Mouse (Mus musculus): Measurements from ENCODE around the gene Ptpn3.

The Ptpn3 gene

GRCm38 (mm10) chr4:57168277-57168676 lies 133.4 kb downstream of the Ptpn3 start:
- no peak for DNase-seq (ENCODE audit: low read depth, low spot score)

- no peak for DNase-seq (ENCODE audit: low read depth, low spot score)
Measured at GRCm38 (mm10) chr4:57166922-57167870, 134.4 kb downstream of the Ptpn3 start.

DNA sequence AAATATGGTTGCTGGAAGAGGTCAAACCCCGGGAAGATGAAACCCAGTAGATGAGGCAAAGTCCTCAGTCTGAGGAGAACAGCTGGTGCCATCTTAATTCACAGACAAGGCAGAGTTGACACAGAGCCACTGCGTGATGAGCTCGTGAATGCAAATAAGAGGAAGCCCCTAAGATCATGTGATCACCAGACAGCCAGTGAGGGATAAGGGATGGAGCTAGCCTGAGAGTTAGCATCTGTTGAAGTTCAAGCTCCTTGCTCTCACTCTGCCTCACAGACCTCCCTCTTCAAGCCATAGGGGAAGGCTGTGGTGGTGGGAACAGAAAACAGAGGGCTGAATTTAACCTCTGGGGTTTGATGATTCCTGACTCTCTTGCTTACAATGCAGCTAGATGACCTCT lies 136.0 kb downstream of the Ptpn3 start:
- DNase-seq (ENCODE audit: low read depth, low spot score), result no peak

DNA sequence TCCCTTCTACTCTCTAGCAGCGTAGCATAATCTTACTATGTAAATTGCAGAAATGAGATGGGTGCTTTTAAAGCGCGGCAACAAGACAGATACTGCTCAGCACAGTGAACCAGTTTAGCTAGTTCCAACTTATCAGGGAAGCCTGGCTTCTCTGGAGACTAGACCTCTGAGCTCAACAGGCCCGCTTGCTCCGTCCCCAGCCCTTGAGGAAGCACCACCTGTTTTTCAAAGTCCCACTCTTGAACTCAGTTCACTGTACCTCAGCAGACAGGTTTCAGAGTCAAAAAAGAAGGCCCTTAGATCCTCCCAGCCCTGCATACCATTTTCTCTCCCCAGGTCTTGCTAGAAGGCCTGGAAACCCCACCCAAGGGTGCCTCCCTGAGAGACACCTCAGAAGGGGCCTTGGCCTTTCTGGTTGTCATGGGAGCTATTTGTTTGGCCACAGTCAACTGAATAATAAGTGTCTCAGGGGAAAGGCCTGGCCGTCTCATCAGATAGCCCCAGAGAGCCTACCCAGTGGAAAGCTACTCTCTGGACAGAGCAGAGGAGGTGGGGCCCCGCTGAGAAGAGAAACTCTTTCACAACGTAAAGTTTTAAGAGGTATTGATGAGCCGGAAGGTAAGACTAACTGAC lies 136.9 kb downstream of the Ptpn3 start:
- DNase-seq (ENCODE audit: low read depth, low spot score), result no peak

DNA sequence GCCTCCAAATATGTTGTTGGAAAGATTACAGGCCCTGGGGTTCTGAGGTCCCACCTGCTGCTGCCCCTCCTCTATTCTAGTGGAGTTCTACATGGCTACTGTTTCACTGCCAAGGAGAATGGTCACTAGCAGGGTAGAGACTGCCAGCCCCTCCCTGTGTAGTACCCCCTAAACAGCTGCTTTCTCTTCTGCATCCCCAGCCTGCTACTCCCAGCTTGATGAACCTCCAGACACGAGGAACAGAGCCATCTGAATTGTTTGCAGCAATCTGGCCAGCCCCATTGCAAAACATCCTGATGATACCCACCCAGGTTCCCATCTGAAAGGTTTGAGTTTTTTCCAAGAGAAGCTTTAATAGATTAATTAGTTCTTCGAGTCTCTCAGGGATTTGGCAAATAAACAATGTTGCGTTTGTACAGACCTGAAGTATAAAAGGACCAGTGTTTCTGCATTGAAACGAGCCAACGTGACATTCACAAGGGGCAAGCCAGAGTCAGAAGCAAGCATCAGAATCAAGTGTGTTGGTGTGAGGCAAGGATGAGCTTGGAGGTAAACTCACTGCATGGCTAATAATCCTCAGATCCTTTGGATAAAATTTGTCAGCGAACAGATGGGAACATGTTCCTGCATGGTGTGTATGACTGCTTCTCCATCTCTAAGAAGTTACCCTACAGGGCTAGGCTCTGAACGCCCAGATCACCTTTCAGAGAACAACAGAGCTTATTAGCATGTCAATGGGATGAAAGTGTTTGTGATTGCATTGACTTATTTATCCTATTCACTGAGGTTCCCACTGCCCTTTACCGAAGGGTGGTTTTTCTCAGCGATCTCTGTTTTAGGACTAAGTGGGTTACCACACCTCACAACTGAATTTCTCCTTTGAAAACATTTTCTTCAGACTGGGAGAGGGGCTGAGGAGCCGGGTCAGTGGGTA lies 138.6 kb downstream of the Ptpn3 start:
- no peak for DNase-seq (ENCODE audit: low read depth, low spot score)

DNA sequence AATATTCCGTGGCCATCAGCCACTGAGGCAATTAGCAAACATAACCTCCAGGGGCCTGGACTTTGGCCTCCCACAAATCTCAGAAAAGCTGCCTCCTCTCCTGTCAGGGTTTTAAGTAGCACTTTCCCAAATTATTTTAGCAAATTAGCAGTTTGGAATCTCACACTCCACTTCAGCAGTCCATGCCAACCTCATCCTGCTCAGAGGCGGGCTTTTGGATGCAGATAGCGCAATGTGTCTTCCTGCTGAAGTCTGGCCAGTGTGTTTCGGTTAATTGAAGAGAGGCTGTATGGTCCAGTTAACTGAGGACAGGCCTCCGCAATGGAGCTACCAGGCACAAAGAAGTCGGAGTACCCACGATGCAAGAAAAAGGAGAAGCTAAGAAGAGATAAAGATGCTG lies 141.1 kb downstream of the Ptpn3 start:
- DNase-seq (ENCODE audit: low read depth, low spot score), result no peak

GRCm38 (mm10) chr4:57156549-57157169 lies 145.0 kb downstream of the Ptpn3 start:
- DNase-seq (ENCODE audit: low read depth, low spot score), result no peak

- no peak for DNase-seq (ENCODE audit: low read depth, low spot score)
Measured at GRCm38 (mm10) chr4:57153838-57154237, 147.8 kb downstream of the Ptpn3 start.

- no peak for DNase-seq (ENCODE audit: low read depth, low spot score)
Measured at GRCm38 (mm10) chr4:57153068-57153835, 148.4 kb downstream of the Ptpn3 start.

DNA sequence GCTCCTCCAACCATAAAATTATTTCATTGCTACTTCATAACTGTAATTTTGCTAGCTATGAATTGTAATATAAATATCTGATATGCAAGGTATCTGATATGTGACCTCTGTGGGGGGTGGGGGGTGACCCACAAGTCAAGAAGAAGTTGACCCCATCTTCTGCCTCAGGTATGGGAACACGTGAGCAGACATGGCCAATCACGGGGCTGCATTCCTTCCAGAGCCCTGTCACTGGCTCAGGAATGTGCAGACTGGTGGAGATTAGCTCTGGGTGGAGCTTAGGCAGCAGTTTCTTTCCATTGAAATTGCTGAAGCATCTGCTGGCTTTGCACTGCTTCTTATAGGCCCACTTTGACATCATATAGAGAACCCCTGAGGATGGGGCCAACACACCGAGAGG lies 153.5 kb downstream of the Ptpn3 start:
- no peak for DNase-seq (ENCODE audit: low read depth, low spot score)

DNA sequence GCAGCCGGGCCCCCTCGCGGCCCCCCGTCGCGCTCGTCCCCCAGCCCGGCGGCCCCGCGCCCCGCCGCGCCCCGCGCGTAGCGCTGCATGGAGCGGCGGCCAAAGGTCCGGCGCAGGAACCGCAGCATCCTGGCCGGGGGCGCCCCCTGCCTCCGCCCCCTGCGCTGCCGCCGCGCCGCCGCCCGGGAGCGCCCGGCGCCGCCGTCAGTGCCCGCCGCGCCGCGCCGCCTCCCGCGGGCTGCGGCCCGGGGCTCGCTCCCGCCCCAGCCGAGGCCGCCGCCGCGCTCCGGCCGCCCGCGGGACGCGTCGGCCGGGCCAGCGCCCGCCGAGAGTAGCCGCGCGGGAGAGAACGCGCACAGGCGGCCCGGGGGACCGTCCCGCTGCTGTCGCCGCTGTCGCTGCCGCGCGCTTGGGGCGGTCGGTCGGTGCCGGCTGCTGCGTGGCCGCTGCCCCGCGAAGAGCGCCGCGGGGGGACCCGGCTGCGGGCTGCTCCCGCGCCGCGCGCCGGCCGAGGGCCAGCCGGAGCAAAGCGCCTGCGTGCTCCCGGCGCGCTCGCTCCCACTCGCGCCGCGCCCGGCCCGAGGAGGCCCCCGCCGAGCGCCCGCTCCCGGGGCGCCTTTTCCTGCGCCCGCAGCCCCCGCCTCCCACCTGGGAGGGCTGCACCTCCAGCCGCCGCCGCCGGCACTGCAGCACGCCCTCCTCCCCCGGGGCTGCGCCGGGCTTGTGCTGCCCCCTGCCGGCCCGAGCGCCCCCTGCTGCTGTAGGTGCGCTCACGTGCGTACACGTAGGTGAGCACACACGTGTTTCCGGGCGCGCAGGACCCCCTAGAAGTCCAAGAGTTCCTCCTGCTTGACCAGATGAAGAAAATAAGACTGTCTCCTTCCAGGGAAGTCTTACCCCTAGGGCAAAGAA lies 158.4 kb downstream of the Ptpn3 start, which contains the start of gene Epb41l4b:
Gene Epb41l4b, minus strand, starts transcription at position 412 of the 912 bp plus-strand sequence.
- peak; percentile 34 for DNase-seq (ENCODE audit: low read depth, low spot score)

- DNase-seq (ENCODE audit: low read depth, low spot score), result no peak
Measured at GRCm38 (mm10) chr4:57142374-57143025, 159.1 kb downstream of the Ptpn3 start.

- DNase-seq (ENCODE audit: low read depth, low spot score), result no peak
Measured at GRCm38 (mm10) chr4:57141908-57142361, 159.7 kb downstream of the Ptpn3 start.

DNA sequence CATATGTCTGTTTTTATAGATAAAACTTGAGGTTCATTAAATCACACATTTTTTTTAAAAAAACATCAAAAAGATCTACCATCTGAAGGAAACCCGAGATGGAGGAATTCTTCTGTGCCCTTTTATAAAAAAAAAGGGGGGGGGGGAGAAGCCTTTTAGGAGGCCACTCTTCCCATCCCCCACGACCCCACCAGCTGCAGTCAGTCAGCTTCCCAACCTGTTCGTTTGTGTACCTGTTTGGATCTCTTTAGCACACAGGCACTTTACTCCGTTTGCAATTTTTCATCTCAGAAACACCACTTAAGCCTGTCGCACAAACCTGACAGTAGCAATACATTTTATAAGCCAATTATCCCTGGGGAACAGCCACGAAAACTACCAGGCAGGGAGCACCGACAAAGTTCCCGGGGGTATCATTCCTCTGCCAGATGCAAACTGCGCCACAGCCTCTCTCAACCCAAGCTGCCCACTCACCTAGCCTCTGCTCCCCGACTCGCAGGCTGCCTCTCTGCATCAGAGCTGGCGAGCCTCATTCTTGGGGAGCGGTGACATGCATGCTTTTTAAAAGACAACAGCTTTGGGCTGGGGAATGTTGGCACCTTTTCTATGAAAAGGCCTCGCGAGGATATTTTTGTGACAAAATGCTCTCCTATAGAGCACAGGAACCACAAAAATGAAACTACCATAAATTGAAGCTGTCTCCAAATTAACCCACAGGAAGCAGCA lies 160.5 kb downstream of the Ptpn3 start:
- no peak for DNase-seq (ENCODE audit: low read depth, low spot score)

Measured in retina, adult 2 months (tissue).